Comparison of ENCODE assay signal across 17 mouse cellular contexts in genomic region chr4:76260286-76260685, GRCm38 (mm10).
DNase-seq lines count a peak whose midpoint lies in the region; ATAC-seq lines count a peak whose summit lies in the region.
"Had no signal": no experiment of that assay in that cellular context is flagged by ENCODE, and none has a peak within 500 bp of the region (broad histone marks: within the 10 kb centered on the region; RNA-seq: fewer than 3 reads in every experiment).

No protein-coding gene starts in this region.

- no peak for DNase-seq in midbrain, embryonic 14.5 days
- DNase-seq in hindbrain, embryonic 14.5 days (ENCODE audit: low spot score), result no peak
- no peak for DNase-seq in thymus, postnatal 0 days (ENCODE audit: low spot score)
- DNase-seq: heart, adult 18-20 months; lung, adult 2 months; right cerebral cortex, postnatal 25 days; thymus, postnatal 4 days had no signal

- H3K9ac ChIP-seq in forebrain, embryonic 13.5 days, result no peak overlapping the region
- H3K9ac ChIP-seq in forebrain, embryonic 12.5 days, result no peak overlapping the region
- H3K9ac ChIP-seq in midbrain, embryonic 13.5 days (replicated peaks), result no peak overlapping the region
- H3K9ac ChIP-seq in midbrain, embryonic 14.5 days (replicated peaks; ENCODE audit: low read length), result no peak overlapping the region
- H3K9ac ChIP-seq in hindbrain, embryonic 14.5 days, result no peak overlapping the region
- H3K9ac ChIP-seq: embryonic facial prominence, embryonic 13.5 days; heart, embryonic 13.5 days; limb, embryonic 12.5 days; liver, embryonic 12.5 days had no signal

- no peak overlapping the region for H3K4me3 ChIP-seq in forebrain, embryonic 13.5 days
- H3K4me3 ChIP-seq in forebrain, embryonic 12.5 days (replicated peaks), result no peak overlapping the region
- H3K4me3 ChIP-seq in midbrain, embryonic 13.5 days (replicated peaks), result no peak overlapping the region
- no peak overlapping the region for H3K4me3 ChIP-seq in midbrain, embryonic 14.5 days (replicated peaks; ENCODE audit: low read depth, low read length)
- no peak overlapping the region for H3K4me3 ChIP-seq in hindbrain, embryonic 14.5 days (replicated peaks; ENCODE audit: low read length)
- H3K4me3 ChIP-seq: embryonic facial prominence, embryonic 13.5 days; heart, embryonic 13.5 days; limb, embryonic 12.5 days; liver, embryonic 12.5 days; megakaryocyte, embryonic 14.5 days had no signal

- peaks cover 19% of the 10 kb centered on the region for H3K4me1 ChIP-seq in forebrain, embryonic 13.5 days
- H3K4me1 ChIP-seq in forebrain, embryonic 12.5 days, result peaks cover 9% of the 10 kb centered on the region; the same call in 1 of the 2 replicates
- H3K4me1 ChIP-seq in midbrain, embryonic 13.5 days (replicated peaks), result peaks cover 14% of the 10 kb centered on the region
- H3K4me1 ChIP-seq in midbrain, embryonic 14.5 days (ENCODE audit: control insufficient read depth, insufficient read depth, low read length), result no peaks in the 10 kb centered on the region
- H3K4me1 ChIP-seq in hindbrain, embryonic 14.5 days (replicated peaks; ENCODE audit: control insufficient read depth, insufficient read depth, low read length), result peaks cover 24% of the 10 kb centered on the region
- H3K4me1 ChIP-seq: liver, embryonic 12.5 days; megakaryocyte, embryonic 14.5 days had no signal

- no peaks in the 10 kb centered on the region for H3K36me3 ChIP-seq in forebrain, embryonic 13.5 days (ENCODE audit: poor library complexity, severe bottlenecking)
- H3K36me3 ChIP-seq in forebrain, embryonic 12.5 days (replicated peaks), result no peaks in the 10 kb centered on the region
- no peaks in the 10 kb centered on the region for H3K36me3 ChIP-seq in midbrain, embryonic 13.5 days
- no peaks in the 10 kb centered on the region for H3K36me3 ChIP-seq in midbrain, embryonic 14.5 days (ENCODE audit: control insufficient read depth, insufficient read depth, low read length)
- no peaks in the 10 kb centered on the region for H3K36me3 ChIP-seq in hindbrain, embryonic 14.5 days (replicated peaks; ENCODE audit: control insufficient read depth, insufficient read depth)
- H3K36me3 ChIP-seq: embryonic facial prominence, embryonic 13.5 days; heart, embryonic 13.5 days; limb, embryonic 12.5 days; liver, embryonic 12.5 days had no signal

- H3K4me2 ChIP-seq in forebrain, embryonic 13.5 days, result no peak overlapping the region
- H3K4me2 ChIP-seq in forebrain, embryonic 12.5 days, result no peak overlapping the region
- no peak overlapping the region for H3K4me2 ChIP-seq in midbrain, embryonic 13.5 days (replicated peaks)
- no peak overlapping the region for H3K4me2 ChIP-seq in midbrain, embryonic 14.5 days (ENCODE audit: low read length)
- no peak overlapping the region for H3K4me2 ChIP-seq in hindbrain, embryonic 14.5 days (replicated peaks)
- H3K4me2 ChIP-seq: embryonic facial prominence, embryonic 13.5 days; heart, embryonic 13.5 days; limb, embryonic 12.5 days; liver, embryonic 12.5 days had no signal

- ATAC-seq in forebrain, embryonic 13.5 days, result peak; percentile 68; the same call in 1 of the 2 replicates
- ATAC-seq in forebrain, embryonic 12.5 days (ENCODE audit: low FRiP score), result no peak
- no peak for ATAC-seq in midbrain, embryonic 13.5 days
- ATAC-seq in midbrain, embryonic 14.5 days (ENCODE audit: low FRiP score, low TSS enrichment), result no peak
- ATAC-seq in hindbrain, embryonic 14.5 days (ENCODE audit: low FRiP score), result peak; percentile 51; the same call in 1 of the 2 replicates
- no peak for ATAC-seq in erythroblast, adult 5-6 weeks (replicated peaks; ENCODE audit: low FRiP score, poor library complexity, severe bottlenecking)
- ATAC-seq: liver, embryonic 12.5 days had no signal

- H3K27ac ChIP-seq in forebrain, embryonic 13.5 days, result no peak overlapping the region
- no peak overlapping the region for H3K27ac ChIP-seq in forebrain, embryonic 12.5 days
- 0 out of 2 replicates have a peak overlapping the region, but pooled peaks have one; percentile 30 for H3K27ac ChIP-seq in midbrain, embryonic 13.5 days
- H3K27ac ChIP-seq in midbrain, embryonic 14.5 days (replicated peaks; ENCODE audit: low read depth, low read length), result no peak overlapping the region
- H3K27ac ChIP-seq in hindbrain, embryonic 14.5 days, result peak overlapping the region; percentile 59; the same call in 1 of the 2 replicates
- H3K27ac ChIP-seq: embryonic facial prominence, embryonic 13.5 days; heart, embryonic 13.5 days; limb, embryonic 12.5 days; liver, embryonic 12.5 days had no signal

- 21% methylated on average over 3 of the region's 3 CpGs for WGBS in forebrain, embryonic 13.5 days
- WGBS in forebrain, embryonic 12.5 days, result 57% methylated on average over 3 of the region's 3 CpGs
- WGBS in midbrain, embryonic 13.5 days, result 72% methylated on average over 3 of the region's 3 CpGs
- WGBS in midbrain, embryonic 14.5 days, result 63% methylated on average over 3 of the region's 3 CpGs
- WGBS in hindbrain, embryonic 14.5 days, result 58% methylated on average over 3 of the region's 3 CpGs

- H3K27me3 ChIP-seq in forebrain, embryonic 13.5 days, result no peaks in the 10 kb centered on the region
- no peaks in the 10 kb centered on the region for H3K27me3 ChIP-seq in forebrain, embryonic 12.5 days
- H3K27me3 ChIP-seq in midbrain, embryonic 13.5 days, result no peaks in the 10 kb centered on the region
- no peaks in the 10 kb centered on the region for H3K27me3 ChIP-seq in midbrain, embryonic 14.5 days (ENCODE audit: control insufficient read depth, insufficient read depth, low read length)
- no peaks in the 10 kb centered on the region for H3K27me3 ChIP-seq in hindbrain, embryonic 14.5 days (ENCODE audit: control insufficient read depth, insufficient read depth, low read length)
- H3K27me3 ChIP-seq: CH12.LX; embryonic facial prominence, embryonic 13.5 days; heart, embryonic 13.5 days; limb, embryonic 12.5 days; liver, embryonic 12.5 days; megakaryocyte, embryonic 14.5 days had no signal

- no peaks in the 10 kb centered on the region for H3K9me3 ChIP-seq in forebrain, embryonic 13.5 days (replicated peaks)
- H3K9me3 ChIP-seq in forebrain, embryonic 12.5 days, result no peaks in the 10 kb centered on the region
- no peaks in the 10 kb centered on the region for H3K9me3 ChIP-seq in midbrain, embryonic 13.5 days
- no peaks in the 10 kb centered on the region for H3K9me3 ChIP-seq in midbrain, embryonic 14.5 days (ENCODE audit: control insufficient read depth, low read length)
- no peaks in the 10 kb centered on the region for H3K9me3 ChIP-seq in hindbrain, embryonic 14.5 days (ENCODE audit: control insufficient read depth, low read length)
- H3K9me3 ChIP-seq: embryonic facial prominence, embryonic 13.5 days; heart, embryonic 13.5 days; limb, embryonic 12.5 days; liver, embryonic 12.5 days; megakaryocyte, embryonic 14.5 days had no signal

Comparison
In these comparisons a context has a peak if more than half of its experiments do, and no peak if none do; other contexts are left out.
1. ATAC-seq: peak in forebrain, embryonic 13.5 days (single experiment) and hindbrain, embryonic 14.5 days (single experiment); none in forebrain, embryonic 12.5 days (single experiment), midbrain, embryonic 13.5 days (single experiment), midbrain, embryonic 14.5 days (single experiment) and erythroblast, adult 5-6 weeks (single experiment).
2. H3K27ac ChIP-seq: peak in midbrain, embryonic 13.5 days (single experiment) and hindbrain, embryonic 14.5 days (single experiment); none in forebrain, embryonic 13.5 days (single experiment), forebrain, embryonic 12.5 days (single experiment) and midbrain, embryonic 14.5 days (single experiment).